Mouse (Mus musculus): ENCODE measurements around the gene Sema3g. TPM values are rescaled to one million over a fixed set of nuclear protein-coding genes. Genes with fewer than 3 reads are reported as not detected.
A peak's percentile ranks its signal among the peaks of the same experiment; 100 is the strongest.

Sema3g gene
- polyA plus RNA-seq, 1 experiment from 2014 or later: 0.74 TPM

GRCm38 (mm10) chr14:31269456-31270100 lies 51.9 kb downstream of the Sema3g start:
- Histone ChIP-seq H3K4me1 (replicated peaks; ENCODE audit: control insufficient read depth, insufficient read depth, low read length) (no peaks in the 10 kb centered on the region), H3K4me3 (ENCODE audit: low read depth, low read length) (peak overlapping the region; percentile 24), H3K4me2 (replicated peaks; ENCODE audit: low read depth) (peak overlapping the region; percentile 63), H3K9me3 (ENCODE audit: control insufficient read depth) (no peaks in the 10 kb centered on the region), H3K9ac (ENCODE audit: low read depth, low read length) (no peak overlapping the region), H3K27ac (ENCODE audit: low read depth, low read length) (no peak overlapping the region), H3K27me3 (replicated peaks; ENCODE audit: control insufficient read depth, insufficient read depth, low read length) (no peaks in the 10 kb centered on the region), H3K36me3 (ENCODE audit: control insufficient read depth, insufficient read depth) (no peaks in the 10 kb centered on the region)
- no peak for TF ChIP-seq CTCF (IDR thresholded peaks at IDR 0.05; ENCODE audit: low read depth)
- ATAC-seq: peak; percentile 32; the same call in 1 of the 2 replicates
- 17% methylated on average over 28 of the region's 28 CpGs for WGBS

GRCm38 (mm10) chr14:31271121-31271520 lies 53.5 kb downstream of the Sema3g start:
- no peak overlapping the region for H3K27ac ChIP-seq (ENCODE audit: low read depth, low read length)
- no peak overlapping the region for H3K4me2 ChIP-seq (replicated peaks; ENCODE audit: low read depth)
- H3K9me3 ChIP-seq (ENCODE audit: control insufficient read depth): no peaks in the 10 kb centered on the region
- no peak for TF ChIP-seq CTCF (IDR thresholded peaks at IDR 0.05; ENCODE audit: low read depth)
- H3K4me1 ChIP-seq (replicated peaks; ENCODE audit: control insufficient read depth, insufficient read depth, low read length): no peaks in the 10 kb centered on the region
- ATAC-seq: no peak
- WGBS: 93% methylated on average over 6 of the region's 6 CpGs
- H3K4me3 ChIP-seq (ENCODE audit: low read depth, low read length): no peak overlapping the region
- no peaks in the 10 kb centered on the region for H3K27me3 ChIP-seq (replicated peaks; ENCODE audit: control insufficient read depth, insufficient read depth, low read length)
- H3K36me3 ChIP-seq (ENCODE audit: control insufficient read depth, insufficient read depth): no peaks in the 10 kb centered on the region
- H3K9ac ChIP-seq (ENCODE audit: low read depth, low read length): no peak overlapping the region

GRCm38 (mm10) chr14:31272164-31272563 lies 54.5 kb downstream of the Sema3g start:
- peak; percentile 91 for TF ChIP-seq CTCF (IDR thresholded peaks at IDR 0.05; ENCODE audit: low read depth)
- WGBS: 26% methylated on average over 7 of the region's 7 CpGs
- no peaks in the 10 kb centered on the region for H3K27me3 ChIP-seq (replicated peaks; ENCODE audit: control insufficient read depth, insufficient read depth, low read length)
- no peaks in the 10 kb centered on the region for H3K9me3 ChIP-seq (ENCODE audit: control insufficient read depth)
- ATAC-seq: no peak
- H3K9ac ChIP-seq (ENCODE audit: low read depth, low read length): no peak overlapping the region
- H3K27ac ChIP-seq (ENCODE audit: low read depth, low read length): no peak overlapping the region
- no peaks in the 10 kb centered on the region for H3K4me1 ChIP-seq (replicated peaks; ENCODE audit: control insufficient read depth, insufficient read depth, low read length)
- H3K36me3 ChIP-seq (ENCODE audit: control insufficient read depth, insufficient read depth): no peaks in the 10 kb centered on the region
- H3K4me2 ChIP-seq (replicated peaks; ENCODE audit: low read depth): no peak overlapping the region
- H3K4me3 ChIP-seq (ENCODE audit: low read depth, low read length): no peak overlapping the region

Other genes with a start within 250 kb of the Sema3g start
- gene Glt8d1, start 216.5 kb upstream of the Sema3g start, polyA plus RNA-seq (2015; fragmentation: Nextera tagmentation; extraction: Ambion mirVana): 18.2 and 21.6 TPM in 2 replicates
- 434 and 465 TPM in 2 replicates for gene Spcs1, start 216.2 kb upstream of the Sema3g start, polyA plus RNA-seq (2015; fragmentation: Nextera tagmentation; extraction: Ambion mirVana)
- gene Pbrm1, start 198.7 kb upstream of the Sema3g start, polyA plus RNA-seq (2015; fragmentation: Nextera tagmentation; extraction: Ambion mirVana): 33.1 and 39.8 TPM in 2 replicates
- gene Gnl3, start 198.7 kb upstream of the Sema3g start, polyA plus RNA-seq (2015; fragmentation: Nextera tagmentation; extraction: Ambion mirVana): 53.5 and 59.6 TPM in 2 replicates
- gene Smim4, start 88.9 kb upstream of the Sema3g start, polyA plus RNA-seq (2015; fragmentation: Nextera tagmentation; extraction: Ambion mirVana): 127 and 132 TPM in 2 replicates
- 31.2 and 34.9 TPM in 2 replicates for gene Nt5dc2, start 86.8 kb upstream of the Sema3g start, polyA plus RNA-seq (2015; fragmentation: Nextera tagmentation; extraction: Ambion mirVana)
- gene Stab1, start 49.2 kb upstream of the Sema3g start, polyA plus RNA-seq (2015; fragmentation: Nextera tagmentation; extraction: Ambion mirVana): 20.6 and 23.1 TPM in 2 replicates
- gene Tnnc1, start 9.5 kb upstream of the Sema3g start, polyA plus RNA-seq (2015; fragmentation: Nextera tagmentation; extraction: Ambion mirVana): 1.4 and 1.6 TPM in 2 replicates
- gene Nisch, start 914 bp upstream of the Sema3g start, polyA plus RNA-seq (2015; fragmentation: Nextera tagmentation; extraction: Ambion mirVana): 74.1 and 78.8 TPM in 2 replicates
- 8.6 and 10.3 TPM in 2 replicates for gene Phf7, start 33.5 kb downstream of the Sema3g start, polyA plus RNA-seq (2015; fragmentation: Nextera tagmentation; extraction: Ambion mirVana)
- gene Bap1, start 33.6 kb downstream of the Sema3g start, polyA plus RNA-seq (2015; fragmentation: Nextera tagmentation; extraction: Ambion mirVana): 20.7 and 22.4 TPM in 2 replicates
- 0.30 and 0.57 TPM in 2 replicates for gene Dnah1, start 106.0 kb downstream of the Sema3g start, polyA plus RNA-seq (2015; fragmentation: Nextera tagmentation; extraction: Ambion mirVana)
- gene Capn7, start 118.8 kb downstream of the Sema3g start, polyA plus RNA-seq (2015; fragmentation: Nextera tagmentation; extraction: Ambion mirVana): 18.6 and 18.7 TPM in 2 replicates
- gene Sh3bp5, start 218.2 kb downstream of the Sema3g start, polyA plus RNA-seq (2015; fragmentation: Nextera tagmentation; extraction: Ambion mirVana): 12.0 and 12.4 TPM in 2 replicates